Mouse (Mus musculus) cerebellum, postnatal 25 days (tissue): ENCODE data around the gene Prkd1.

ENCODE experiments used
- DNase-seq, 2 experiments: peaks; one replicate each; pipeline ENCODE4 v3.0.0; 2021; ENCODE audit warnings: mixed read lengths in 2 of 2

Gene Prkd1

DNA sequence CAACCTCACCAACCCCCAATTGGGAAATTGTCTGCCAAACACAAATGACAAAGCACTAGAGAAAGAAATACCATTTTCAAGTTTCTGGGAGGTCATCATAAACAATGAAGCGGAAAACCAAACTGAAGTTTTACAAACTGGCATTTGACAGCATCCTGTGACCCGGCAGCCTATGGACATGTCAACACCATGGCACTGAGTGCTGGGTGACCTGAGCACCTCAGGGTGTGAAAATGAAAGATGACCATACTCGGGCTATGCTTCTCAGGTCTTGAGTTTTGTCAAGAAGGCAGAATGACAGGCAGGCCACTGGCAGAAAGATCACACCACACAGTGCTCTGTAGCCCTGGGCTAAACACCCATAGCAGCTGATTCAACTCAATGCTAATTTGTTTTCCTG lies 94.7 kb downstream of the Prkd1 start:
- no peak for DNase-seq

DNA sequence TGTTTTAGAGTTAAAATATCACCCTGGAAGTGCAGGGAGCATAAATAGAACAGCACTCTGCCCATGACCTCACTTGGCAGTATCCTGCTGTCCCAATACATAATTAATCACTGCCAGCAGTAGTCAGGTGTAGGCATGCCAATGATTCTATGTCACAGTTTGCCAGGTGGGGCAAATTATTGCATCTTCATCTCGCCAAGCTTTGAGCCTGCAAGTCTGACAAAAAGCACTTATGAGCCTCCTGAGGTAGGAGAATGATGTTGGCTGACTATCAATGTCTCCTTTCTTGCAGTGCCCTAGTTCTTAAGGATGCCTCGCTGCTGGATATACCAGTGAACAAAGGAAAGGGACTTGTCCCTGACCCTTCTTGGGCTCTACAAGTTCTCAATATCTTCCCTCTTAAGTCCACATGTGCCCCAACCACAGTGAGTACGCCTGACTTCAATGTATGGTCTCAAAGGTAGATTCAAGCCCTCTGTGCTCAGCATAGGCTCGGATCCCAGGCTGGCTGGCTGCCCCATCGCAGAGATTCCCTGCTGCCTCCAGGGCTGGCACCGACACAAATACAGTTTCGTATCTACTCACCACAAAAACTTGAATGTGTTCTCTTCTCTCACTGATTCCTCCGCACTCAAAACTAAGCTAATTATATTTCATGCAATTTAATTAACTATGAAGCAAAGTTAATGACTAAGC lies 98.9 kb downstream of the Prkd1 start:
- peak; percentile 77 to 84 for DNase-seq

DNA sequence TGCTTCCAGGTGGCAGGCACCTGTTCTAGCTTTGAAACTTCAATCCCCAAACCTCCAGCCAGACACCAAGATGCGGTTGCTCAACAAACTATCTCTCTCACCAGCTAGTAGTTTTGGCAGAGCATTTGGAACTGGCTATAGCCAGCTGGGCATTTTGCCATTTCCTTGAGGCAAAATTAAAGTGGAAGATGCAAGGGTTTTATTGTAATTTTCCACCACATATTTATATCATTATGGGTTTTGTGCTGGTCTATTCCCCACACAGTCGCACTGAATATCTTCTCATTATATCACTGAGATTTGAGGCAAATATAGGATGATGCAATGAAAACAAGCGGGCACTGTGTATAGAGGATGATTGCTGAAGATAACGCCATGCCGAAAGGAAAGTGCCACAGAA lies 102.5 kb downstream of the Prkd1 start:
- DNase-seq: peak in 1 of 2 experiments; percentile 12

DNA sequence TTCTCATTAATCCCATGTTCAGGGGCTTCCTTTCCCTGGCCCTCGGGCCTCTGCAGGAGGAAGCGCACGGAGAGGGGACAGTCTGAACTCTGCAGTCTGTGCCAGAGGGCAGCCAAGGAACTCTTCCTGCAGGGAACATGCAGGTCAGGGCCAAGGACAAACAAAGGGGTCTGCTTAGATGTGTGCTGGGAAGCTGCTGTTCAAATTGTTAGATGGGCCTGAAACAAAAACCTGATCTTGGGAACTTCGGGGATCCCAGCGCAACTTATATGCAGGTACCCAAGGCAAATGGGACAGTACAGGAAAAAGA lies 103.3 kb downstream of the Prkd1 start:
- DNase-seq: no peak

DNA sequence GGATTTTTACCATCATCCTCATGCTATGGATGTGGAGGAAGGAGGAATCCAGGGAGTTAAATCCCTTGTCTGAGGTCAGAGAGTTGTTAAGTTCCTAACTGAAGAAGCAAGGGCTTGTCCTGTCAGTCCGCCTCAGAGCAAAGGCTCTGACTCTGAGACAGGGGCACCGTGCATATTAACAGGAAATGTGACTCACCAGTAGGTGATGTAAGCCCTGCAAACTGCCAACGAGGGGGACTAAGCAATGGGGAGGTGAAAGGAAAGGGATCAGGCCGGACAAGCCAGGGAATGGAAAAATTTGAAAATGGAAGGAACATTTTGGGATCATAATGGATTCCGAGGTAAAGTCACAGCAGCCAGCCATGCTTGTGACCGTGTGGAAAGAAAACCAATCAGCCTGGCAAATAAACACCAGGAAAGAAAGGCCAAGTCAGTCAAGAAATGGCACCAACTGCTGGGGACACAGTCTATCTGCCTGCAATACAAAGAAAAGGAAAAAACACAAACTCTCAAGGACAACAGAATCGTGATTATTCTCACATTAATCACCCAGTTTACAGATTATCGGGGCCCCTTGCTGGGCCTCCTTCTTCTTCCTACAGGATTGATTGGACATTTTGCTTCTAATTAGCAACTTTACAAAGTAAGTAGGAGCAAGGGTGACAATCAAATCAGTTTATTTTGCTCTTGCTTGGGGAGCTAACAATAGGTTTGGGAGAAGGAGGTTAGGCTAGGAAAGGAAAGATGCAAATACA lies 103.9 kb downstream of the Prkd1 start:
- peak in 1 of 2 experiments; percentile 8 for DNase-seq

DNA sequence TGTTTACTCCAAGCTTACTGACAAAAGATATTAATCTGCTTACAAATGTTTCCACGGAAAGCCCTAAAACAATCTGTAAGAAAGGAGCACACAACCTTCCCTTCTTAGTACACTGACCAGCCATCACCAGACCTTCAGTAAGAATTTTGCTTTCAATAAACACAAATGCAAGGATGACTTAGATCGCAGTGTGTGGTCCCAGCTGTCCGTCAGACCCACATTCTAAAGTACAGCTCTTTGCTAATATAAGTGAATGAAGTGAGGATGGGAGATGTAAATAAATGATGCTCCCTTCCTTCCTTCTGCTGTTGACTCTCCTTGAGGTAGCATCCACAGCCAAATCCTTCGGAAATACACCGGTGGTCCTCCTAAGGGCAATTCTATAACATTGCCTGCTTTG lies 108.1 kb downstream of the Prkd1 start:
- no peak for DNase-seq

DNA sequence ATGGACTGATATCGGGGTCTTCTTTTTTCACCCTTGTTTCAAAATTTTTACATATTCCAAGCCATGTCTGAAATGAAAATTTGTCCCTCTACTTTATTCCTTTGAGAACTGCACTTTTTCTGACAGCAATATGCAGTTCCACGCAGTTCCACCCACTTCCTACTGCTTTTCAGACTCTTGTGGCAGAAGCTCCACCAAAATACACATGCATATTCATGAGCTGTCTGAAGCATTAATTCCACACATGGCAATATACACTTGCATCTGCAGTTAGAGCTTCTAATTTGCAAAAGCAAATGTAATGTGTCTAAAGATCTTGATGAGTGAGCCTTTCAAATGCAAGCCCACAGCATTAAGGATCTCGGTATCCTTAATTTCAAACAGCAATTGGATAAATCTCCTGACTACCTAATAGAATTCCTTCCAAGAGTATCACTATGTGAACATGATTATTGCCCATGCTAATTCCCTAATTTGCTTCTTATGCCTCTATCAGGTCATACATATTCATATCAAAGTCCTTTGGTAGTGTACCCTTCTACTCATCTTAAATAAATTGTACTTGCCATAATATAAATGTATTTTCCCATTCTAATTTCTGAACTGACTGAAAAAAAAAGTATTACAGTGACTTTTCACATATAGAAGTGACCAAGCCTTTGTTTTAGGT lies 110.5 kb downstream of the Prkd1 start:
- DNase-seq: no peak

DNA sequence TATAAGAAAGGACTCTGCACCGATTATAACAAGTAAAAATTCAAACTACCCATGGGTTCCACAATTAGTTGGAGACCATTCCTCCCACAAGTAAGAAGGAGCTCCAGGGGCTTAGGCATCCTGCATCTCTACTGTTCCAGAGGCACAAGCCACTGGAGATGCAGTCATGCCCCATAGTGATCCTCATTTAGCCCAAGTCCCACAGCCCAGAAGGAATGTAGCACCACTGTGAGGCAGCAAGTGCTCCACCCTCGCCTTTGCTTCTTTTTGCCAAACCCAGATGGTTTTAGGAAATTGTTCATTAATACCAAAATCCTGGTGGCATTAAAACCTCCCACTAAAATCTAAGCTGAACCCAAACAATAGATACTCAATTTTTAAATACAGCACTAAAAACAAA lies 111.1 kb downstream of the Prkd1 start:
- DNase-seq: no peak

DNA sequence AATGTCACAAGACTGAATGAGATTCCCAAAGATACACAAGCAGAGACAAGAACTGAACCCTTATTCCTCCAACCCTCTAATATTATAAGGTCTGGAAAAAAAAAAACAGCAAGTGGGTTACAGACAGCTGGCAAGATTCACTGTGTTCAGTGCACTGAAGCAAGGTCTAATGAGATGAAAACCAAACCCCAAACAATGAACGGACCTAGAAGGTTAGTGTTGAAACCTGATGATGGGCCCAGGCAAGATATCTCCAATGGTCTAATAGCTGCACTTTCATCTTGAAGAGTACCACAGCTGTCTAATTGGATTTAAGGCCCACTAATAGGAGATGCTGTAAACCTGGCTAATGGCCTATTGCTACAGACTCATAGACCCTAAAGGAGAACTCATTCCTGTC lies 111.9 kb downstream of the Prkd1 start:
- DNase-seq: no peak

DNA sequence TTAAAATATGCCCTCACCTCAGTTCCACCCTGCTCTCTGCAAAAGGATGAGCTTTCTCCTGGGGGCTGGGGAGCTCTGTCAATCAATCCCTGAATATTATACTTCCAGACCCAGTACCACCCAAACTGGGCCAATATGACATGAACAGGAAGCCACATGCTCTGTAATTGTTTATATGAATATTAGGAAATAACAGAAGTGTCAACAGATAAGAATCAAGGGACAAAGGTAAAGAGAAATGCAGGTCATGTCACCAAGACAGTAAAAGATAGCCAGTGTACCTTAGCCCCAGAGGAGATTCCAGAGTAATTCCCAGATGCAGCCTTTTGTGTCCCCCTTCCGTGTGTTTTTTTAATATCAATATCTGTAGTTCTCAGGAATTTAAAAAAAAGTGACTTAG lies 120.3 kb downstream of the Prkd1 start:
- no peak for DNase-seq

DNA sequence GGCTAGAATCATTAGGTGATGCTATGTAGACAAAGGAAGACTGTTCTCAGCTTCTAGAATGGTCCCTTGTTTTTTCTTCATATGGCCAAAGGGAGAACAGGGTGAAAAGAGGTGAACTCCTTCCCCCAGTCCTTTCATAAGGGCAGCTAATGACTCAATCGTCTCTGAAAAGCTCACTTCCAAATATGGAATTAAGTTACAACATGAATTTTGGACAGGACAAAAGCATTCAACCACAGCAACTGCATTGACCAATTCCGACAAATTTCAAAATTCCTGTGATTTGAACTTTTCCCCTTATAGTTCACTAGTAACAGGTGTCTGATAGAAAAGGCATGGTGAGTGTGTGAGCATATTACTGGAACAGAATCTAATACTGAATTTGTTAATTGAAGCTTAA lies 124.8 kb downstream of the Prkd1 start:
- DNase-seq: no peak

DNA sequence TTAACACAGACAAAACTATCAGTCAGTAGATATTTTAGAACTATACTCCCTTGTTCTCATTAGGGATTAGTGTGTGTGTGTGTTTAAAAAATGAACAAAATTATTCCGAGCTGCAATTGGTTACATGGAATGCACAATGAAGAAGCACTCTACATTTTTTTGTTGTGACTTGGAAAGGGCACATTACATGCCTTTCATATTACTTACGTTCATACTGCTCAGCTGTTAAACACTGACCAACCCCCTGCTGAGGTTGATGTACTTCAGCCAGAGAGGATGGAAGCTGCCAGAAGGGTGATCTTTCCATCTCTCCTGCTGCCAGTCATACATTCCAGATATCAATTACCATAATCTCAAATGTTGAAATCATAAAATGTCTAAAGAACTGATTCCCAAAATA lies 134.4 kb downstream of the Prkd1 start:
- DNase-seq: no peak

DNA sequence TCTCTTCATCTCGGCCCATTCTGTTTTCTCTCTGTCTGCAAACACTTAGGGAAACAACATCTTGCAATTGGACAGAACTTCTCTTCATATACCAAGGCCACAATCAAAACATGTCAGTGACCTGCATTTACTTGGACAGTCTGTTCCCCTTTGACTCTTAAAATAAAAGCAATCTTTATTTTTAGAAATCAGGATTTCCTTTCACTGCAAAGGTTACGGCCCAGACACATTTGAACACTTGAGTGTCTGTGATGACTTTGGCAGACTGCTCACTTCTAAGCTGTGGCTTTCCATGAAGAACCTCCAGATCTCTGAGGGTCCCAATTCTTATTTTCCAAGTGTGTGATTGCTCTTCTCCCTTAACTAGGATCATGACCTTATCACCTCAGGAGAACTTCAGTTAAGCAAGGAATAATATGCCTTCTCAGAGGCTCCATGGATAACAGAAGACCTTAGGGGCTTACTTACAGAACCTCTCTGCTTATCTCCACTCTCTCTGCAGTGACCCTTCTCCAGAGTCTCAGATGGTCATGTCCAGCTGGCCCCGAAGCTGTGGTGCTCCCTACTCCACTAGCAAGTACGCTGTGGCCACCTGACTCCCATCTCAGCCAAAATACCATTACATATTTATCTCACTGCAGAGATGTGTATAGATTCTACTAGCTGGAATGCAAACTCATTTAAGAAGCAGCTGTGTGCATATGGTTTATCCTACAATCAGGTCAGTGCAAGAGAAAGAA lies 137.2 kb downstream of the Prkd1 start:
- no peak for DNase-seq

DNA sequence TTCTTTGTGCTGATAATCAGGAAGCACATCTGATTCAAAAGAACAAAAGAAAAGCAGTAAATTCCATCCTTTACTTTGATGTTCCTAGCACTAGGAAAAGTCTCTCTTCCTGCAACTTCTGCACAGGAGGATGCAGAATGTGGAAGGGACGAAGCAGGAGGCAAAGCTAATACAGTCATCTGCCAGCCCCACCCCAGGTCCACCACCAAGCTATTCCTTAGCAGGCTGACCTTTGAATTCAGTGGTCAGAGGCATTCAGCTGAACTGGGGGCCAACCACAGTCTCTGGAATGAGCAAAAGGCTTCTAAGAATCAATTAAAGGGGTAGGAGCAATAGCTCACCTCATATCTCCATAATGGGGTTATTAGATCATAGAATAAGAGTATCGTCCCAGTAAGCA lies 140.1 kb downstream of the Prkd1 start:
- DNase-seq: no peak

DNA sequence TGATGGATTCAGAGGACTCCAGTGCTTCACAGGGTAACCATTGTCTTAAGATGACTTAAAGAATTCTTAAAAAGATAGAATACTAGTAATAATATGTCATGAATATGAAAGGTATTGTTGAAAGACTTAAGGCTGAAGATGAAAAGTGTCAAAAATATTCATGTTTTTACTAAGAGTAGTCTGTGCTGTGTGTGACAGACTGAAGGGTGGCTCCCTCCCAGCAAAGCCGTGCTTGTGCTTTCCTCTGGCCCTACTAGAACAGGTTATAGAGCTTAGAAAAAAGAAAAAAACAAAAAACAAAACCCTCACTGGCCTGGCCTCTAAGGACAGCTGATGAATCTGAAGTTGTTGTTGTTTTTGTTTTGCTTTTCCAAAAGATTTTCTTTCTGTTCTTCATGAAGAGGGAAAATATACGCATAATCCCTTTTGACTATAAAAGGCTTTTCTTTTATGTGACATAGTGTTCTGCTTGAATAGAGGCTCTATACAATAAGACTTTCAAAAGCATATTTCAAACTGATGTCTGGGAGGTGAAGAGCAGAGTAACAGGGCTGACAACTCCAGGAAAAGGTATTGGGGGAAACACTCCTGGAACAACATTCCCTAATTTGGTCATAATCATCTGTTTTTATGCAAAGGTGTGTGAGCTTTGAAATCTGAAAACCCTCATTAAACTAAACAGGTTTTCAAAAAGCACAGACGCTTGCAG lies 148.9 kb downstream of the Prkd1 start:
- no peak for DNase-seq

DNA sequence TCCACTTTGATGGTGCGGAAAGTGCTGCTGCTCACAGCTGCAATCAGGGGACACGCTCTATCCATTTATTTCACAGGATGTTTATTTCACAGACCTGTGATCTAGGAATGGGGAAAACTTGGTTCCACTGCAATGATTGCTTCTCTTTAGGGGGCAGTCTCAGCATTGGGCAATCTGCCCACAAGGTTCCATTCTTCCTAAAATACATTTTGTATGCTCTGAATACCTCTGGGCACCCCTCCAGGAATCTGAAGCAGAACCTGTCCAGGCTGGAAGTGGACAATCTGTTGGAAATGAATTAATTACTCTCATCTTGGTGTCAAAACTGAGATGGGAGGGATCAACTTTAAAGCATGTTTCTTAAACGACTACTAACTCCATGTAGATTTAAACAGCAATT lies 152.9 kb downstream of the Prkd1 start:
- DNase-seq: peak; percentile 23 to 65

DNA sequence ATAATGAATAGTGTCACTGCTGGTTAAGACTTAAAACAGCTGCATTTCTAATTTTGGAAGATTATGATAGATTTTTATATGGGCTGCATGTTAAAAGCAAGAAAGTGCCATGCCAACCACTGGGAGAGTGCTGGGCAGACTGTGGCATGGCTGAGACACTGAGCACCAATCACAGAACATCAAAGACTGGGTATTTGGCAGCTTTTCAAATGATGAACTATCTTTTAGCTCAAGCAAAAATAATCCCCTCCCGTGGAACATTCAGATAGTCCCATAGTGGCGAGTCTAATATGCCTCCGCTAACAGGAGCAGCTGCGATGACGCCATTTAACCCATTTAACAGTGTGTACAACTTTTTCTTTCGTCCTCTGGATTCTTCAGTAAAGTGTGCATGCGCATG lies 169.1 kb downstream of the Prkd1 start:
- no peak for DNase-seq

DNA sequence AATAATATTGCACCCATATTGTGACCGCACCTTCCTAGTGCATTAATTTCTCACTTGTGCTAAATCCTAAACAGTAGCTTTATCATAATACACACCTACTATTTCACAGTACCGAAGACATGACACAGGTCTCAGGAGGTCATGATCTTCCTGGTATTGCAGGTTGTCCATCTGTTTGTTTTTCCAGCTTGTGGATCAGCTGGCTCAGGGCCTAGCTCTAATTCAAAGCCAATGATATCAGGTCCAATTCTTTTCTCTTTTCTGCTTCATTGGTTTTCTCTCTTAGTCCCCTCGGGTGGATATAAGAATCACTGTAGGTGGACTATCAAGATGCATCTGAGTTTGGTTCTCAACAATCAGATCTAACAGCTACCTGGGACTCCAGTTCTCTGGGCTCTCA lies 191.7 kb downstream of the Prkd1 start:
- DNase-seq: peak in 1 of 2 experiments; percentile 10

DNA sequence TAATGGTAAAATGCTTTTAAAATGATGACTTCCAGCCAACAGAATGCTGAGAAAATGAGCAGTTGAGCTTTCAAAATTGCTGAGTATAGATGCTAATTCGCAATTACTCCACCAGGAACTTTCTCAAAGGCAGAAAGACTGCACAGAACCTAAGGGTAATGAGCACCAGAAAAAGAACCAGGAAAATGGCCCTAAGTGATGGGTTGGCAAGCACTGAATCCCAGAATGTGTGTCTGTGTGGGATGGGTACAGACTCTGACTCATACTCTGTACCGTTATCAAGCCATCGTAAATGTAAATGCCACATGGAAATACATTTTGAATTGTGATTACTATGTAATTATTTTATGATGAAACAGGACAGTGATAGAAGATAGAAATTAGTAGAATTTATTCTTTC lies 197.1 kb downstream of the Prkd1 start:
- DNase-seq: no peak

DNA sequence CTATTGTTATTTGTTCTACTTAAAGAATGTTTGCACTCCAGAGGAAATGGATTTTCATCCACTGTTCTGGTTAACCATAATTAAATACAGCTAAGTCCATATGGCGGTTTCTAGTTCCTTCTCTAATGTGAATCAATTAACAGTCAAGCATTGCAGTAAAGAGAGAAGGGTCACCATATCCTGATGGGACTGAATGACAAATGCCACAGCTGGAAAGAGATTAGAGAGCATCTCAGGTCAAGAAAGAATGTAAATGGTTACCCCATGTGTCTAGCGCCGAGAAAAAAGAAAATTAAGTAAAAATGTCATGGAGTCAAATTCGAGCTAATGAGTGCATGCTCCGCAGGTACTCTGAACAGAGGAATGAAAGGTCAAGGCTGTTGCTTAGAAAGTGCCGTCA lies 212.2 kb downstream of the Prkd1 start:
- DNase-seq: no peak

DNA sequence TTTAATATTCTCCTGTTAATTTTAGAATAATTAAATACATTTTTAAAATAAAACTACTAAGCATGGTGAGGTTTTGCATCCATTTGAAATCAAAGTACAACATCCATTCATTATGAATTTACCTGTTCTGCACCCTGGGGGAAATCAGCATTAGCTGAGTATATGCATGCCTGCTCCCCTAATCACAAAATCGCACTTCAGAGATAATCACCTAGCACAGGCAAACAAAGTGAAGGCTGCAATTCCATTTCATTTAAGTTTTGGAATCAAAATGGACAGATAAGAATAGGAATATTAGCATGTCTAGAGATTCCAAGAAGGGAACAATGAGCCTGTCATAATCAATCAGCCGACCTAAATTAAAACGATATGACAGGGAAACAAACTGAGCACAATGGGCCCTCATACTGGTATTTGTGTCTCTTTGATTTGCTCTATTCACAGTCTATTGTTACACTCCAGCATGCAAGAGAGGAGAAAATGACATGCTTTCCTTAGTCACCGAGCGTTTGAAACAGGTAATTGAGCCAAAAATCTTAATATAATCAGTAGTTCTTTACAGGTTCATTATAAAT lies 218.7 kb downstream of the Prkd1 start:
- DNase-seq: no peak

DNA sequence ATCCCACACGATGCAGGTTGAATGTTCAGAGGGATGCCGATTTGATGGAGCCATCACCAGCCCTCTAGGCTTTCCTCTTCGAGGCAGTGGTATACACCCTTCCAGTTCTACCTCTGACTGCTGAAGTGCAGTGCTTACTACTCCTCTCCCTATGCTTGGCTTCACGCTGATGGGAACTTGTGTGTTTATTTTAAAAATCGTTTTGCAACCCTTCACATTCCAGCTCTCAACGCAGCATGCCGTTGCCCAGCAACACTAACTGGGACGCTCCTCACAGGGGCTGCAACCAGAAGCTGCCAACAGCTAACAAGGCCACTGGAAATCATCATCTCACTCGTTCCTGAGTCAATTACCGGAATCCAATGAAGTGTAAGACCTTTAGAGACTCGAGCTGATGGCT lies 296.5 kb downstream of the Prkd1 start:
- DNase-seq: peak in 1 of 2 experiments; percentile 4

DNA sequence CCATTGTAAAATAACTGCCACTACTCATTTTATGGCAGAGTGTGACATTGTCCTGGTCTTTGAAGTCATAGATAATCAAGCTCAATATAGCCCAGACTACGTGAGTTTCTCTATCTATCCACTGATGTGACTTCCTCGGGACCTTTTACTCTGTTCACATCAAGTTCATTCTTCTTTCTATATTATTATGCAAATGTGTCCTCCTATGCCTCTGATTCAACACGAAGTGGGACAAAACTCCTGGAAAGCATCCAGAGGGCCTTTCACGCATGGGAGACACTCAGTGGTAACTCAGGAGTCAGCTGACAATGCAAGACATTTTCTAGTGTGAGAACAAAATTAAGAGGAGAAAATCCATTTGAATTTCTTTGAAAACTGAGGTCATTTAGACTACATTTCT lies 315.7 kb downstream of the Prkd1 start:
- peak in 1 of 2 experiments; percentile 4 for DNase-seq
